Comparison of ENCODE assay signal across 15 mouse cellular contexts in genomic region chr7:74528182-74528581, GRCm38 (mm10). TPM values are rescaled to one million over a fixed set of nuclear protein-coding genes. Genes with fewer than 3 reads are reported as not detected.
DNase-seq lines count a peak whose midpoint lies in the region; ATAC-seq and TF ChIP-seq lines count a peak whose summit lies in the region.
"Had no signal": no experiment of that assay in that cellular context is flagged by ENCODE, and none has a peak within 500 bp of the region (broad histone marks: within the 10 kb centered on the region; RNA-seq: fewer than 3 reads in every experiment).

No protein-coding gene starts in this region.

- 58% methylated on average over 5 of the region's 5 CpGs for WGBS in heart, embryonic 16.5 days

- intact Hi-C loops in gastrocnemius, adult 2 months (cut with DNase I), result loop anchor here (2.0 kb wide), 1 partner anchor 17 kb away; no protein-coding TSS in a partner anchor
- intact Hi-C loops in heart, postnatal 25 days (cut with DNase I), result no loop called here

- H3K27me3 ChIP-seq in heart, embryonic 16.5 days (ENCODE audit: control insufficient read depth, insufficient read depth, low read length), result no peaks in the 10 kb centered on the region
- H3K27me3 ChIP-seq: CH12.LX; liver, embryonic 12.5 days had no signal

- no peak overlapping the region for H3K4me2 ChIP-seq in heart, embryonic 16.5 days (ENCODE audit: low read depth, low read length)
- H3K4me2 ChIP-seq: liver, embryonic 12.5 days; midbrain, embryonic 13.5 days had no signal

- H3K4me3 ChIP-seq in gastrocnemius, adult 2 months, result no peak overlapping the region
- H3K4me3 ChIP-seq in heart, embryonic 16.5 days (ENCODE audit: low read length), result no peak overlapping the region
- H3K4me3 ChIP-seq: forebrain, embryonic 10.5 days; liver, embryonic 12.5 days; midbrain, embryonic 13.5 days had no signal

- 0 out of 2 replicates have a peak, but pooled peaks have one; percentile 24 for ATAC-seq in heart, embryonic 16.5 days (replicated peaks; ENCODE audit: extremely low read depth, insufficient read depth, low FRiP score)
- ATAC-seq: liver, embryonic 12.5 days; midbrain, embryonic 13.5 days had no signal

- peak overlapping the region; percentile 72 for H3K27ac ChIP-seq in gastrocnemius, adult 2 months
- no peak overlapping the region for H3K27ac ChIP-seq in heart, embryonic 16.5 days (ENCODE audit: low read length)
- H3K27ac ChIP-seq: forebrain, embryonic 10.5 days; liver, embryonic 12.5 days; midbrain, embryonic 13.5 days had no signal

- DNase-seq in gastrocnemius, adult 2 months, result peak; percentile 80
- DNase-seq in gastrocnemius, postnatal 10 days, result no peak
- no peak for DNase-seq in heart, postnatal 25 days (ENCODE audit: low spot score)
- peak; percentile 63 for DNase-seq in cerebellum, adult 11 months
- DNase-seq in cerebellum, postnatal 14 days, result peak; percentile 72 to 79
- DNase-seq in urinary bladder, adult 2 months (ENCODE audit: low spot score), result no peak
- no peak for DNase-seq in urinary bladder, postnatal 25 days (ENCODE audit: low spot score)
- DNase-seq: adrenal gland, adult 2 months; right cerebral cortex, postnatal 4 days; thymus, postnatal 25 days had no signal

- H3K36me3 ChIP-seq in heart, embryonic 16.5 days (ENCODE audit: control insufficient read depth, insufficient read depth), result no peaks in the 10 kb centered on the region
- H3K36me3 ChIP-seq: forebrain, embryonic 10.5 days; liver, embryonic 12.5 days; midbrain, embryonic 13.5 days had no signal

- no peaks in the 10 kb centered on the region for H3K9me3 ChIP-seq in heart, embryonic 16.5 days (replicated peaks; ENCODE audit: control insufficient read depth, low read length)
- H3K9me3 ChIP-seq: forebrain, embryonic 10.5 days; liver, embryonic 12.5 days; midbrain, embryonic 13.5 days had no signal

- no peak for TF ChIP-seq CTCF in gastrocnemius, adult 2 months (IDR thresholded peaks at IDR 0.05)

- H3K4me1 ChIP-seq in heart, embryonic 16.5 days (ENCODE audit: control insufficient read depth, insufficient read depth, low read length), result peaks cover 28% of the 10 kb centered on the region

- no peak overlapping the region for H3K9ac ChIP-seq in heart, embryonic 16.5 days (ENCODE audit: low read length)
- H3K9ac ChIP-seq: liver, embryonic 12.5 days; midbrain, embryonic 13.5 days had no signal

RNA-seq across cellular contexts. Expression of gene Slco3a1, which starts 26.4 kb away (rescaled TPM):
- 10 to 100 TPM; 67.1 to 83.8 TPM for total RNA-seq in gastrocnemius, adult 2 months (2021)
- total RNA-seq in gastrocnemius, postnatal 10 days (2021), result 10 to 100 TPM; 23.5 to 24.4 TPM
- 15.3 and 15.8 TPM in 2 replicates for polyA plus RNA-seq in heart, embryonic 16.5 days (2015; fragmentation: Nextera tagmentation; extraction: Ambion mirVana)
- total RNA-seq in heart, postnatal 25 days (2021), result 100 to 1,000 TPM in 1 of 2 experiments, 10 to 100 TPM in 1; 95.3 to 105 TPM
- 29.0 and 33.7 TPM in 2 replicates for polyA plus RNA-seq in urinary bladder, adult 2 months (2012; rRNA removed)

Comparison
In these comparisons a context has a peak if more than half of its experiments do, and no peak if none do; other contexts are left out.
1. DNase-seq: peak in gastrocnemius, adult 2 months (single experiment), cerebellum, adult 11 months (single experiment) and cerebellum, postnatal 14 days (2 of 2); none in gastrocnemius, postnatal 10 days (single experiment), heart, postnatal 25 days (single experiment), urinary bladder, adult 2 months (single experiment) and urinary bladder, postnatal 25 days (single experiment).